Mouse (Mus musculus) spleen, adult 2 months (tissue): ENCODE measurements around the gene Adam17. TPM values are rescaled to one million over a fixed set of nuclear protein-coding genes. Genes with fewer than 3 reads are reported as not detected.

Experiments
- DNase-seq, 2 experiments: peaks; one replicate each; pipeline versions ENCODE4 v3.0.0 to v3.0.0-alpha.2; 2012 to 2021; ENCODE audit warnings: low spot score in 2 of 2, low read depth in 1 of 2
- H3K27ac ChIP-seq: fragments of 200-500 bp; 2 replicates; pipeline ENCODE4 v1.5.1; 2012; ENCODE audit warnings: low read length, inconsistent platforms; ENCODE audit not compliant: insufficient read depth
- H3K27me3 ChIP-seq: fragments of 200-500 bp; 2 replicates; pipeline ENCODE4 v1.6.1; 2012; ENCODE audit warnings: mild to moderate bottlenecking, moderate library complexity, low read length, inconsistent platforms; ENCODE audit not compliant: control insufficient read depth, insufficient read depth
- H3K36me3 ChIP-seq: fragments of 200-500 bp; 2 replicates; pipeline ENCODE4 v1.6.1; 2012; ENCODE audit warnings: mild to moderate bottlenecking, low read length, inconsistent platforms; ENCODE audit not compliant: control insufficient read depth, insufficient read depth
- H3K4me1 ChIP-seq: fragments of 200-500 bp; 2 replicates; pipeline ENCODE4 v1.6.1; 2011; ENCODE audit warnings: inconsistent platforms; ENCODE audit not compliant: control insufficient read depth, insufficient read depth, insufficient read length
- H3K4me3 ChIP-seq: fragments of 200-500 bp; 2 replicates; pipeline ENCODE4 v1.5.1; 2011; ENCODE audit warnings: mild to moderate bottlenecking, inconsistent platforms; ENCODE audit not compliant: insufficient read depth, insufficient read length; ENCODE audit errors: extremely low read depth
- CTCF ChIP-seq: fragments of 200-500 bp; IDR thresholded peaks from 2 replicates; pipeline ENCODE4 v1.5.1; 2011; ENCODE audit warnings: mild to moderate bottlenecking, inconsistent platforms; ENCODE audit not compliant: insufficient read depth, insufficient read length, insufficient replicate concordance; ENCODE audit errors: extremely low read depth
- POLR2A ChIP-seq: fragments of 200-500 bp; IDR thresholded peaks from 2 replicates; pipeline ENCODE4 v1.6.1; 2011; ENCODE audit warnings: low read depth, low read length, inconsistent platforms
- WGBS: fragments of 180-500 bp; shearing (Covaris S2); methylation state at CpG from one replicate; pipeline ENCODE4 v1.1.7; 2018; 5-methylcytosine and 5-hydroxymethylcytosine counted together
- polyA plus RNA-seq: library from polyadenylated mRNA; depleted of rRNA; stranded (reverse); fragments of >200 nt; gene quantifications from 2 replicates; pipeline ENCODE4 v1.2.3, GENCODE M21; 2012

The Adam17 gene
- polyA plus RNA-seq, 1 experiment: 20.3 TPM

DNA sequence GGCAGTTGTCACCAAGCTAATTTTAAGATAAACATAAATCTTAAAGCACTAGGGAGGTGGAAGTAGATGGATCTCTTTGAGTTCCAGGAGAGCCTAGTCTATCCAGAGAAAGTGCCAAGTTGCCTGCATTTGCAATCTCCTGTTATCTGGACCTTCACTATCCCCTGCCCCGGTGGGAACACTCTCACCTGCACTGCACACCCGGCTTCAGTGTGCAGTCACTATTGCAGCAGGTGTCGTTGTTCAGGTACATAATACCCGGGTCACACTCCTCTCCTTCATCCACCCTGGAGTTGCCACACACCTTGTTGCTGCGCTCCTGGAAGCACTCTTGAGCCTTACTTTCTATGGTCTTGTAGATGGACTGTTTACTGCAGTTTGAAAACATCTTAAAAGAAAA is 39.7 kb downstream of the Adam17 start:
- Histone ChIP-seq H3K36me3 (peaks cover 31% of the 10 kb centered on the region), H3K4me3 (no peak overlapping the region), H3K27ac (no peak overlapping the region), H3K4me1 (peaks cover 14% of the 10 kb centered on the region), H3K27me3 (no peaks in the 10 kb centered on the region)
- TF ChIP-seq POLR2A (no peak), CTCF (no peak)
- 95% methylated on average over 5 of the region's 5 CpGs for WGBS
- no peak for DNase-seq

DNA sequence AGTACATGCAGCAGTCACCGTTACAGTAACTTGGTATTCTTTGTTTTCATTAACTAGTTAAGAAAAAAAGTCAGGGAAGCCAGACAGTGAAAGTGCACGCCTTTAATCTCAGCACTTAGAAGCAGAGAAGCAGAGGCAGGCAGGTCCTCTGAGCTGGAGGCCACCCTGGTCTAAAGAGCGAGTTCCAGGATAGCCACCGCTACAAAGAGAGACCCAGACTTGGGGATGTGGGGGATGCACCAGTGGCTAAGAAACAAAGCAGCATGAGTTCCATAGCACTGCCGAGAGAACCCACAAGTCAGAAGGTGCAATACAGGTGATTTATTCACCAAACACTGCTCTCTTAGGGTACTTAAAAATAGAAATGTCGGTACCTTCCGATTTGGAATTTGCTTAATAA is 40.4 kb downstream of the Adam17 start:
- 94% methylated on average over 7 of the region's 7 CpGs for WGBS
- DNase-seq: no peak
- TF ChIP-seq CTCF (no peak), POLR2A (no peak)
- H3K4me1 ChIP-seq: peaks cover 14% of the 10 kb centered on the region
- H3K36me3 ChIP-seq: peaks cover 32% of the 10 kb centered on the region
- H3K27ac ChIP-seq: no peak overlapping the region
- H3K27me3 ChIP-seq: no peaks in the 10 kb centered on the region
- no peak overlapping the region for H3K4me3 ChIP-seq

DNA sequence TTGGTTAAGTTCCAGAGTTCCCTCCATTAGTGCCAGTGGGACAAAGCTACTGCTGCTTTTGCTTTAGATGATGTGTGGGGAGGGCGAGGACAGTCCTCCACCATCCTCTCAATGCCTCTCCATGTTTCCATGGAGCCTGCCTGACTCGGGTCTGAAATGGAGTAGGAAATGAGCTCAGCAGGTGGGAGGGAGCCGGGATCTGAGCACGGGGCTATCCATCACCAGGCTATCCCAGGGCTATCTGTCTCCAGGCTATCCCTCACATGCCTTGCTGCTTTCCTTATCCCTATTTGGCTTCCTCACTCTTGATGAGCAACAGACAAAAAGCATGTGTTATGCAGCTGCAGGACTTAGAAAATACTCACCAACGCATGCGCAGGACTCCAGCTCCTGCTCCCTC is 41.7 kb downstream of the Adam17 start:
- no peak for TF ChIP-seq POLR2A
- no peak for TF ChIP-seq CTCF
- 88% methylated on average over 6 of the region's 6 CpGs for WGBS
- DNase-seq: no peak

DNA sequence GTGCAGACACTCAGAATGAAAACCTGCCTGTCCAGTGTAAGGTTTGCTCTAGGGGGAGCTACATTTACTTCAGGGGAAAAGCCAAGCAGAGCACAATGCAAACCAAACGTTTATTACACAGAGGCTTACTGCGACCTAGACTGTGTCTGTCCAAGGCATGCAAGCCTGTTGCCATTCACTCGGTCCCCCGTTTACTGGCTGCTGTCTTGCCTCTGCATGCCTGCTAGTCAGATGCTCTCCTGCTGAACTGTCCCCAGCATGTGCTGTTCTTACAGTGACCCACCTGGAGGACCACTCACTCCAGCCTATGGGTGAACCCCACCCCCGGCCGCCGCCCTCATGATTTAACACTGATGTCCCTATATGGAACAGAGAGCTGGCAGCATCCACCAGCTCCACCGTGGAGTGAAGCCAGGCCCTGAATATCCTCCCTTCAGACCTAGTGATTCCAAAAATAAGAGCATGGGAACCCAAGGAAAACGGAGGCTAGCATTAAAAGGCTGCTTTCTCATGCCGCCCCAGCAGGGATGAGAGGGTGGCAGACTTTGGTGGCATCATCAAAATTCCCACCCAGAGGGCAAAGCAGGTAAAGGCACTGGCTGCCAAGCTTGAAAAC is 42.4 kb downstream of the Adam17 start:
- no peak overlapping the region for H3K27ac ChIP-seq
- WGBS: 87% methylated on average over 10 of the region's 10 CpGs

More for the DNA sequence above, 41.7 kb downstream of the Adam17 start:
- Histone ChIP-seq H3K36me3 (peaks cover 35% of the 10 kb centered on the region), H3K4me3 (no peak overlapping the region), H3K4me1 (peaks cover 7% of the 10 kb centered on the region), H3K27me3 (no peaks in the 10 kb centered on the region), H3K27ac (no peak overlapping the region)

DNA sequence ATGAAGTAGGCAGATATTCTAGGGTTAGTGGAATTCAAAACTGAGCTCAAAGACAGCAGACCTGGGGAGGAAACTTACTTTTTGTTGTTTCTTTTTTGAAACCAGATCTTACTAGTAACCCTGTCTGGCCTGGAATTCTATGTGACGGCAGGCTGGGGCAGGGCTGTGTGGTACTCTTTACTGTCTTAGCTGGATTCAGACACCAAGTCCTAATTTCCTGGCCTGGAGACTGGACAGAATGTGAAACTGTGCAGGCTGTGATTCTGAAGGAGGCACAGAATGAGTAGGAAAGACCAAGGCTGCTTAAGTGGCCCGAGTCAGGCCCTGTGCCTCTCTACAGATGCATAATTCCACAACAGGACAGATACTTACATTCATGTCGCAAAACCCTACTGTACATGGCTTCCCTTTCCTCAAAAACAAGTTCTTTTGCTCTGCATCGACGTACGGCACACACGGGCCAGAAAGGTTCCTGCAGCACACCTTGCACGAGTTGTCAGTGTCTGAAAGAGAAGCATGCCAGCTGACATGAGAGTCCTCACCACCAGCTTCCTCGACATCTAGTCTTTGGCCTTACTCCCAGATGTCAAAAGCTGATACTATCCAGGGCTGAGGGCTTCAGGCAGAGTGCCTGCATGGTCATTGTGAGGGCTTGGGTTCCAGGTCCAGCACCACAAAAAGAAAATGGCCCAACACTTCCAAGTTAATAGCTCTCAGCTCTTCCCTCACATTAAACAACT is 43.6 kb downstream of the Adam17 start:
- no peak for TF ChIP-seq CTCF
- no peak for TF ChIP-seq POLR2A
- no peak overlapping the region for H3K4me3 ChIP-seq
- H3K27me3 ChIP-seq: no peaks in the 10 kb centered on the region
- H3K36me3 ChIP-seq: peaks cover 45% of the 10 kb centered on the region
- 88% methylated on average over 9 of the region's 9 CpGs for WGBS
- no peak for DNase-seq
- H3K27ac ChIP-seq: no peak overlapping the region
- no peaks in the 10 kb centered on the region for H3K4me1 ChIP-seq

More for the DNA sequence above, 42.4 kb downstream of the Adam17 start:
- TF ChIP-seq CTCF (no peak), POLR2A (no peak)
- no peaks in the 10 kb centered on the region for H3K27me3 ChIP-seq
- H3K4me3 ChIP-seq: no peak overlapping the region
- H3K4me1 ChIP-seq: peaks cover 3% of the 10 kb centered on the region; the same call in 1 of the 2 replicates
- H3K36me3 ChIP-seq: peaks cover 36% of the 10 kb centered on the region
- no peak for DNase-seq

DNA sequence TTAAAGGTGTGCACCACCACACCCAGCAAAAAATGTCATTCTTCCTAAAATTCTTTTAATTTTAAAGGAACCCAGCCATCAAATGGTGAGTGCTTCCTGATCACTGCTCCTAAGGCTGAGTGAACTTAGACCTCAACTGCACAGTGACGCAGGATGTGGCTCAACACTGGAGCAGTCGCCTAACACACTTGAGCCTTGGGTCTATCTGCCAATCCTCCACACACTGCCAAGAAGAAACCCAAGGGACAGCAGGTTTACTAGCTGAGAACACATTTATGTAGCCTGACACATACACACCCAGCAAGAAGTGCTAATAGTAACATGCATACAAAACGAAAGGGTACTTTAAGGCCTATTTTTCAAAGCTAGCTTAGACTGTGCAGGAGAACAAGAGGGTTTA is 47.1 kb downstream of the Adam17 start:
- Histone ChIP-seq H3K27me3 (no peaks in the 10 kb centered on the region), H3K4me1 (no peaks in the 10 kb centered on the region), H3K36me3 (peaks cover 54% of the 10 kb centered on the region), H3K27ac (no peak overlapping the region), H3K4me3 (no peak overlapping the region)
- 92% methylated on average over 3 of the region's 3 CpGs for WGBS
- TF ChIP-seq POLR2A: no peak
- no peak for TF ChIP-seq CTCF
- DNase-seq: no peak

DNA sequence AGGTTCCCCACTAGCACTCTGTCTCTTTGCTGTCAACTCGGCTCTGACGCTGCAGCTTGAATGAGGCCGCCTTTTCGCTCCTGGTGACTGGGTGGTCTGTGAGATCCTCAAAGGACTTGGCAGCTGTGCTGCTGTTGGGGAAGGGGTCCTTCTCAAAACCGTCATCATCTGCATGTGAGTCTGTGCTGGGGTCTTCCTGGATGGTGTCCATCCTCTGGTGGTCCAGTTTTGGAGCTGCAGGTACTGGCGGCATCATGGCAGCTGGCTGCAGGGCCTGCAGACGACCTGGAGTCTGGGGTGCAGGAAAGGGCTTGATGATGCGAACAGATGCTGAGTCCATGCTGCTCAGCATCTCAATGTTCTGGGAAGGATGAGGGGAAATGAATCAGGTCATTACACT is 48.2 kb downstream of the Adam17 start:
- Histone ChIP-seq H3K27ac (no peak overlapping the region), H3K27me3 (no peaks in the 10 kb centered on the region), H3K4me3 (no peak overlapping the region), H3K4me1 (no peaks in the 10 kb centered on the region), H3K36me3 (peaks cover 49% of the 10 kb centered on the region)
- TF ChIP-seq POLR2A (no peak), CTCF (no peak)
- 96% methylated on average over 8 of the region's 8 CpGs for WGBS
- no peak for DNase-seq
